Mouse (Mus musculus): Measurements from ENCODE around the gene Acy3.

- TF ChIP-seq CTCF (IDR thresholded peaks at IDR 0.05; ENCODE audit: borderline replicate concordance, control insufficient read depth, extremely low read depth, insufficient read depth, low read length, poor library complexity) (no peak), POLR2A (IDR thresholded peaks at IDR 0.05; ENCODE audit: control insufficient read depth, extremely low read depth, insufficient read depth, low read length, poor library complexity) (no peak)
These were observed 12.0 kb downstream of the Acy3 start for GRCm38 (mm10) chr19:3998335-3998734.

Data from thymus, adult 2 months (tissue).